Mouse (Mus musculus): Measurements from ENCODE around the gene B3gnt3. TPM values are rescaled to one million over a fixed set of nuclear protein-coding genes. Genes with fewer than 3 reads are reported as not detected.

Gene B3gnt3
- not detected for polyA plus RNA-seq (2012; fragmentation: generic; extraction: Trizol)

DNA sequence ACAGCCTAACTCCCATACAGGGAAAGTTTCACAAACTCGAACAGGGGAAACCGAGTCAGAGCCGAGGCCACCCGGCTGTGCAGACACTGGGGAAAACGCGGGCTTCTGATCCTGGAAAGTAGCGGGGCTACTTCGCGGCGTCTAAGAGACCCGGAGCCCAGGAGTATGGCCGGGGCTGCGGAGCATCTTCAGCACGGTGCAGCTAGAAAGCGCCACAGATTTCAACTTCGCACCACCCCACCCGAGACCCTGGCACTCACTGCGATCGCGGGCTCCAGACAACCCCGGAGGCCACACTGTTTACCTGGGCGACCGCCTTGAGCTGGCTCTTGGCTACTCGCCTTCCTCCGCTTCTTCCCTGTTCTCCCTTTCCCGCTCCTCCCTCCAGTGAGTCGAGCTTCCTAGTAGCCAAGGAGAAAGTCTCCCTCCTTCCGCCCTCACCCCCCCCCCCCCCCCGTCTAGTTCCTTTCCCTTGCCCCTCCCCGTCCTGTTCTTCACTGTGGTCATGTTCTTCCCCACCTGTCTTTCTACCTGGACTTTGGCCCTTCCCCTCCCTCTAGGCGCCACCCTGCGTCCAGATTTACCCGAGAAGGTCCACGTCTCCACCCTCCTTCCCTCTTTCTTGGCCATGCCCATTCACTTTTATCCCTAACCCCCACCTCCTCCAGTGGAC lies at the start of gene B3gnt3:
TSS of gene B3gnt3 (minus strand) at position 376 of the 673 bp plus-strand sequence.

DNA sequence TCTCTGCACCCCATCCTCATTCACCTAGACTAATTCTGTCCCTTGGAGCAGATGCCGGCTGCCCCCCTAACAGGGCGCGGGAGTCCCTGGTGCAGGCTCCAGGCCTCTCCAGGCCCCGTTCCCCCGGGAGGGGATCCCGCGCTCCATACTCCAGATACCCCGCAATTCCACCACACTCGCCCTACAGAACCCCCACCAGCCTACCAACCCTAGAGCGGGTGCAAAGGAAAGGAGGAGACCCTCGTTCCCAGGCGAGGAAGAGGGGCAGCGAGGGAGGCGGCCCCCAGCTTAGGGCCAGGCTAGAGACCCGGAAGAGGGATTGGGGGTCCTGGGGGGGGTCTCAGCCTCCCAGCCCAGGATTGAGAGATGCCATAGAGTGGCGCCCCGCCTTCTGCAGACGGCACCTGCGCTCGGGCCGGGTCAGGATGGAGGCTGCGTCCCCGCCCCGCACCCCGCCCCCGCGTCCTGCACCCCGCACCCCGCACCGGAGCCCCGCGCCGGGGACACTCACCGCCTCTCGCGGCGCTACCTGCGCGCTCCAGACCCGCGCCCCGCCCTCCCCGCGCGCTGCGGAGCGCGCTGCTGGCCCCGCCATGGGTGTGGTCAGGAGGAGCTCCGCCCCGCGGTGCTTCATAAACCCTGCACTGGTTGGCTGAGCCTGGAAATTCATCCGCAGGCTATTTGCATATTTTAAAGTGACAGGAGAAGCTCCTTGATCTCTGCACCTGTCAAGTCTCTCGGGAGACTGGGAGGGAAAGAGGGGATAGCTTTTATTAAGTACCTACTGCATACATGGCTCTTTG lies 23.7 kb upstream of the B3gnt3 start, which contains the start of gene Fcho1:
TSS of gene Fcho1 (minus strand) at position 595 of the 803 bp plus-strand sequence.

DNA sequence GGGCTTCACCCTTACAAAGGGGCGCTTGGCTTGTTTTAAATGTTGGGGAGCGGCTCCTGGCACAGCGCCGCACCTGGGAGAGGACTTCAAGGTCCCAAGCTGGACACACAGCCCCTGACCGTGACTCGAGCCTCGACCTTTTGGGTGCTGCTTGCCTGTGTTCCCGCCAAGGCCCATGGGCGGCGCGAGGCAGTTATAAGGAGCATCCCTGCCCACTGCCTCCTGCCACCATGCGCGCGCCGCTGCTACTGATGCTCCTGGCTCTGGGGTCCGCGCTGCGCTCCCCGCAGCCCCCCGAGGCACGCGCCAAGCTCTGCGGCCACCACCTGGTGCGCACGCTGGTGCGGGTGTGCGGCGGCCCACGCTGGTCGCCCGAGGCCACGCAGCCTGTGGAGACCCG lies 12.6 kb downstream of the B3gnt3 start, which contains the start of gene Insl3:
TSS of gene Insl3 (plus strand) at position 187 of the 400 bp plus-strand sequence.

DNA sequence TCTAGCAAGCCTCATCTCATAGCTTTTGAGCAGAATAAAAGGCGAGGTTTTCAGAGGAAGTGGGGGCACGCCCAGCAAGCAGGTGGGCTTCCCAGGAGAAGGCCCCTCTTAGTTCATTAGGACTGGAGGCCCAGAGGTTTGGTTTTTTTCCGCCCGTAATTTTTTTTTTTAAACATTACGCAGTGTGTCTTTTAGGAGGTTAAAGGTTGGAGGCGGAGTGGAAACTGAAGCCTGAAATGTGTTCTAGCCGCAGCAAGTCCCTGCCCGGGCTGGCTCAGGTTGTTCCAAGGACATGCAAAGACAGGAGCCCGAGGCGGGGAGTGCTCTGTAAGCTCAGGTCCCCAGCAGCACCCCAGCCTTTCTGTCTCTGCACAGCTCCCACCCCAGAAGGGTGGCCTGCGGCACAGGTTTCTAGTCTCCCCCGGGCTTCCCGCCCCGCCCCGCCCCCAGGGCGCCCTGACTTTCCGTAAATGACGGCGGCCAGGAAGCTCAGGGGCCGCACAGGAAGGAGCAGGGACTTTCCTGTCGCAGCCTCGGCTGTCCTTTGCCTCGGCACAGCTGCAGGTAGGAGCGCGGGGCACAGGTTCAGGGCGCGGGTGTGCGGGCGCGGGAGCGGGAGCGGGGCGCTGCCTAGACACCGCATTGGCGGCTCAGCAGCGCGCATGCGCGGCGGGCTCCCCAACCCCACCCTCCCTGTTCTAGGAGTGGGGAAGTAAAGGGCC lies 25.4 kb downstream of the B3gnt3 start, which contains the start of gene Jak3:
TSS of gene Jak3 (plus strand) at position 277 of the 722 bp plus-strand sequence.

DNA sequence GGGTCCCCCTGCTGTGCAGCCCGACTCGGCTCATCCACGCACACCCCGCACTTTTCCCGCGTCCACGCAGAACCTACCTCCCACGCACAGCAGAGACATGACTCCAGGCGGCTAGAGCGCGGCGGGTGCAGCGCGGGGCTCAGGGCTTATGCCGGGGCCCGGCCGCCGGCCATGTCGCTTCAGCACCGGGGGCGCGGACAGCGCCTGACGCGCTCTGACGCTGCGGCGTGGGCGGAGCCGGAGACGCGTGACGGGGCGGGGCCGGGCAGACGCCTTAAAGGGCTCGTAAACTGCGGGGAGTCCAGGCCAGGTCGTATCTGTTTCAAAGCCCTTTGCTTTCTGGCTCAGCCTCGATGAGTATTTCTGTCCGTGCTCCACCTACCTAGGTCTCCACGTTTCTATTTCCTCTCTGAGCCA lies 30.0 kb downstream of the B3gnt3 start, which contains the start of gene Unc13a:
TSS of gene Unc13a (minus strand) at position 209 of the 417 bp plus-strand sequence.

Other genes with a start within 250 kb of the B3gnt3 start
- 100 to 1,000 TPM in 1 of 2 experiments, 10 to 100 TPM in 1; 62.4 to 135 TPM for gene Abhd8, start 238.1 kb downstream of the B3gnt3 start, polyA plus RNA-seq (2012; fragmentation: generic; extraction: Trizol)
- 100 to 1,000 TPM in 1 of 2 experiments, 10 to 100 TPM in 1; 85.2 to 111 TPM for gene Mrpl34, start 236.8 kb downstream of the B3gnt3 start, polyA plus RNA-seq (2012; fragmentation: generic; extraction: Trizol)
- 10 to 100 TPM; 60.9 to 90.0 TPM for gene Dda1, start 232.6 kb downstream of the B3gnt3 start, polyA plus RNA-seq (2012; fragmentation: generic; extraction: Trizol)
- 10 to 100 TPM in 1 of 2 experiments, 1 to 10 TPM in 1; 4.6 to 25.7 TPM for gene Ano8, start 215.8 kb downstream of the B3gnt3 start, polyA plus RNA-seq (2012; fragmentation: generic; extraction: Trizol)
- gene Gtpbp3, start 213.7 kb downstream of the B3gnt3 start, polyA plus RNA-seq (2012; fragmentation: generic; extraction: Trizol), result 10 to 100 TPM; 16.4 to 24.2 TPM
- gene Plvap, start 190.0 kb downstream of the B3gnt3 start, polyA plus RNA-seq (2012; fragmentation: generic; extraction: Trizol), result 1 to 10 TPM in 1 of 2 experiments, under 1 TPM in 1; 0.33 to 1.3 TPM
- under 1 TPM; 0.01 to 0.32 TPM for gene Ccdc194, start 176.1 kb downstream of the B3gnt3 start, polyA plus RNA-seq (2012; fragmentation: generic; extraction: Trizol)
- gene Bst2, start 164.3 kb downstream of the B3gnt3 start, polyA plus RNA-seq (2012; fragmentation: generic; extraction: Trizol), result 10 to 100 TPM; 11.1 to 98.6 TPM
- gene Mvb12a, start 158.9 kb downstream of the B3gnt3 start, polyA plus RNA-seq (2012; fragmentation: generic; extraction: Trizol), result 100 to 1,000 TPM; 101 to 142 TPM
- not detected for gene Tmem221, start 142.9 kb downstream of the B3gnt3 start, polyA plus RNA-seq (2012; fragmentation: generic; extraction: Trizol)
- gene Nxnl1, start 135.2 kb downstream of the B3gnt3 start, polyA plus RNA-seq (2012; fragmentation: generic; extraction: Trizol), result under 1 TPM in 1 of 2 experiments, not detected in 1; 0.04 TPM
- gene Slc27a1, start 132.9 kb downstream of the B3gnt3 start, polyA plus RNA-seq (2012; fragmentation: generic; extraction: Trizol), result 10 to 100 TPM; 10.5 to 16.2 TPM
- gene Pgls, start 109.6 kb downstream of the B3gnt3 start, polyA plus RNA-seq (2012; fragmentation: generic; extraction: Trizol), result 100 to 1,000 TPM; 229 to 539 TPM
- gene Fam129c, start 104.1 kb downstream of the B3gnt3 start, polyA plus RNA-seq (2012; fragmentation: generic; extraction: Trizol), result 1 to 10 TPM in 1 of 2 experiments, under 1 TPM in 1; 0.47 to 4.4 TPM
- 10 to 100 TPM; 23.2 to 50.3 TPM for gene Colgalt1, start 90.8 kb downstream of the B3gnt3 start, polyA plus RNA-seq (2012; fragmentation: generic; extraction: Trizol)
- gene Unc13a, start 30.0 kb downstream of the B3gnt3 start, polyA plus RNA-seq (2012; fragmentation: generic; extraction: Trizol), result under 1 TPM; 0.51 to 0.96 TPM
- 1 to 10 TPM; 1.3 to 4.2 TPM for gene Jak3, start 25.5 kb downstream of the B3gnt3 start, polyA plus RNA-seq (2012; fragmentation: generic; extraction: Trizol)
- gene Insl3, start 12.6 kb downstream of the B3gnt3 start, polyA plus RNA-seq (2012; fragmentation: generic; extraction: Trizol), result 1 to 10 TPM in 1 of 2 experiments, under 1 TPM in 1; 0.28 to 2.8 TPM
- under 1 TPM in 1 of 2 experiments, not detected in 1; 0.01 TPM for gene Fcho1, start 23.9 kb upstream of the B3gnt3 start, polyA plus RNA-seq (2012; fragmentation: generic; extraction: Trizol)
- gene Zfp709, start 180.2 kb upstream of the B3gnt3 start, polyA plus RNA-seq (2012; fragmentation: generic; extraction: Trizol), result under 1 TPM in 1 of 2 experiments, not detected in 1; 0.12 TPM
- under 1 TPM; 0.02 to 0.96 TPM for gene Zfp882, start 206.8 kb upstream of the B3gnt3 start, polyA plus RNA-seq (2012; fragmentation: generic; extraction: Trizol)
- 1 to 10 TPM in 1 of 2 experiments, under 1 TPM in 1; 0.18 to 2.3 TPM for gene Zfp617, start 206.8 kb upstream of the B3gnt3 start, polyA plus RNA-seq (2012; fragmentation: generic; extraction: Trizol)
- 1 to 10 TPM in 1 of 2 experiments, under 1 TPM in 1; 0.63 to 1.8 TPM for gene Zfp961, start 249.2 kb upstream of the B3gnt3 start, polyA plus RNA-seq (2012; fragmentation: generic; extraction: Trizol)